ENCODE assay signal across 8 mouse cellular contexts in genomic region chr1:166429053-166429452, GRCm38 (mm10). TPM values are rescaled to one million over a fixed set of nuclear protein-coding genes. Genes with fewer than 3 reads are reported as not detected.
A peak's percentile ranks its signal among the peaks of the same experiment; 100 is the strongest.
DNase-seq lines count a peak whose midpoint lies in the region; ATAC-seq and TF ChIP-seq lines count a peak whose summit lies in the region.

No protein-coding gene starts in this region.

- TF ChIP-seq POLR2A in MEL (IDR thresholded peaks at IDR 0.05; ENCODE audit: control insufficient read depth in 1 of 2, insufficient read depth in 1 of 2, low read depth in 1 of 2, low read length in 2 of 2, poor library complexity in 1 of 2), result no peak

- H3K9me3 ChIP-seq in hindbrain, embryonic 11.5 days (ENCODE audit: control insufficient read depth, low read length), result no peaks in the 10 kb centered on the region
- no peaks in the 10 kb centered on the region for H3K9me3 ChIP-seq in hindbrain, embryonic 10.5 days
- no peaks in the 10 kb centered on the region for H3K9me3 ChIP-seq in MEL (replicated peaks; ENCODE audit: insufficient read depth, low read length)
- H3K9me3 ChIP-seq in embryonic facial prominence, embryonic 14.5 days (ENCODE audit: control insufficient read depth, low read length), result no peaks in the 10 kb centered on the region
- H3K9me3 ChIP-seq in liver, embryonic 14.5 days (ENCODE audit: control insufficient read depth, low read length), result no peaks in the 10 kb centered on the region

- ATAC-seq in hindbrain, embryonic 11.5 days (ENCODE audit: low FRiP score), result no peak
- no peak; the same call in 1 of the 2 replicates for ATAC-seq in embryonic facial prominence, embryonic 14.5 days (ENCODE audit: low read depth)
- ATAC-seq in liver, embryonic 14.5 days (ENCODE audit: insufficient read depth), result peak; percentile 38; the same call in 1 of the 2 replicates

- TF ChIP-seq RAD21 in MEL (IDR thresholded peaks at IDR 0.05; ENCODE audit: low read depth, low read length), result peak; percentile 93

- 79% methylated on average over 3 of the region's 3 CpGs for WGBS in hindbrain, embryonic 11.5 days
- WGBS in hindbrain, embryonic 10.5 days, result 78% methylated on average over 3 of the region's 3 CpGs
- WGBS in embryonic facial prominence, embryonic 14.5 days, result 60% methylated on average over 3 of the region's 3 CpGs
- 39% methylated on average over 3 of the region's 3 CpGs for WGBS in liver, embryonic 14.5 days (ENCODE audit: insufficient replicate concordance)

- no peak for TF ChIP-seq EP300 in MEL (IDR thresholded peaks at IDR 0.05; ENCODE audit: low read depth in 1 of 2, low read length in 2 of 2)
- no peak for TF ChIP-seq EP300 in liver, embryonic 14.5 days (IDR thresholded peaks at IDR 0.05; ENCODE audit: low read depth)

- H3K4me1 ChIP-seq in hindbrain, embryonic 11.5 days (replicated peaks; ENCODE audit: control insufficient read depth, insufficient read depth, low read length), result no peaks in the 10 kb centered on the region
- H3K4me1 ChIP-seq in hindbrain, embryonic 10.5 days (replicated peaks), result no peaks in the 10 kb centered on the region
- 0 out of 4 replicates have a peak, but pooled peaks cover 0 to 5% of the 10 kb centered on the region in 2 experiments for H3K4me1 ChIP-seq in MEL (ENCODE audit: control insufficient read depth in 1 of 2, insufficient read depth in 2 of 2, low read length in 2 of 2)
- no peaks in the 10 kb centered on the region for H3K4me1 ChIP-seq in embryonic facial prominence, embryonic 14.5 days (ENCODE audit: control insufficient read depth, insufficient read depth, low read length)
- H3K4me1 ChIP-seq in liver, embryonic 14.5 days (replicated peaks; ENCODE audit: control insufficient read depth in 2 of 2, insufficient read depth in 2 of 2, low read length in 1 of 2), result peaks cover 0 to 2% of the 10 kb centered on the region in 2 experiments; a peak in 1 of 4 replicates

- no peak overlapping the region for H3K9ac ChIP-seq in hindbrain, embryonic 11.5 days (ENCODE audit: low read depth, low read length)
- peak overlapping the region; percentile 49 for H3K9ac ChIP-seq in MEL (ENCODE audit: control insufficient read depth, low read depth, low read length, poor library complexity, severe bottlenecking)
- H3K9ac ChIP-seq in embryonic facial prominence, embryonic 14.5 days (ENCODE audit: low read depth, low read length), result no peak overlapping the region
- H3K9ac ChIP-seq in liver, embryonic 14.5 days (replicated peaks), result no peak overlapping the region

- no peaks in the 10 kb centered on the region for H3K79me2 ChIP-seq in MEL (ENCODE audit: control insufficient read depth, insufficient read depth, low read length, poor library complexity)

- no peak overlapping the region for H3K27ac ChIP-seq in hindbrain, embryonic 11.5 days (ENCODE audit: low read depth, low read length)
- H3K27ac ChIP-seq in hindbrain, embryonic 10.5 days, result no peak overlapping the region
- peak overlapping the region; percentile 50 for H3K27ac ChIP-seq in MEL (ENCODE audit: control insufficient read depth, low read depth, low read length)
- no peak overlapping the region for H3K27ac ChIP-seq in embryonic facial prominence, embryonic 14.5 days (replicated peaks; ENCODE audit: low read depth, low read length)
- no peak overlapping the region for H3K27ac ChIP-seq in liver, embryonic 14.5 days

- no peaks in the 10 kb centered on the region for H3K36me3 ChIP-seq in hindbrain, embryonic 11.5 days (ENCODE audit: control insufficient read depth, insufficient read depth, low read length)
- H3K36me3 ChIP-seq in hindbrain, embryonic 10.5 days, result no peaks in the 10 kb centered on the region
- H3K36me3 ChIP-seq in MEL (ENCODE audit: control insufficient read depth in 1 of 2, insufficient read depth in 2 of 2, low read length in 2 of 2), result peaks cover 0 to 2% of the 10 kb centered on the region in 2 experiments; a peak in 1 of 4 replicates
- H3K36me3 ChIP-seq in embryonic facial prominence, embryonic 14.5 days (ENCODE audit: control insufficient read depth, insufficient read depth, low read length), result no peaks in the 10 kb centered on the region
- no peaks in the 10 kb centered on the region for H3K36me3 ChIP-seq in liver, embryonic 14.5 days (replicated peaks; ENCODE audit: control insufficient read depth, insufficient read depth, low read depth)

- H3K4me3 ChIP-seq in hindbrain, embryonic 11.5 days (ENCODE audit: low read depth, low read length), result no peak overlapping the region
- no peak overlapping the region for H3K4me3 ChIP-seq in hindbrain, embryonic 10.5 days
- H3K4me3 ChIP-seq in MEL (ENCODE audit: control insufficient read depth in 1 of 2, insufficient read depth in 1 of 2, low read depth in 2 of 2, low read length in 2 of 2), result peak overlapping the region; percentile 26 to 44; a peak in 2 of 4 replicates
- no peak overlapping the region for H3K4me3 ChIP-seq in embryonic facial prominence, embryonic 14.5 days (ENCODE audit: low read depth, low read length)
- H3K4me3 ChIP-seq in liver, embryonic 14.5 days (ENCODE audit: insufficient read depth in 1 of 2, low read depth in 2 of 2, low read length in 2 of 2), result no peak overlapping the region

- TF ChIP-seq CTCF in MEL (IDR thresholded peaks at IDR 0.05 in 2 of 3, conservative IDR thresholded peaks at IDR 0.05 in 1 of 3; ENCODE audit: control insufficient read depth in 1 of 3, insufficient read depth in 1 of 3, low read depth in 2 of 3, low read length in 3 of 3, poor library complexity in 1 of 3, severe bottlenecking in 1 of 3), result peak in 2 of 3 experiments; percentile 26 to 90; a peak in 3 of 6 replicates
- peak; percentile 35 for TF ChIP-seq CTCF in liver, embryonic 14.5 days (IDR thresholded peaks at IDR 0.05; ENCODE audit: low read depth)

- peak; percentile 26 for DNase-seq in hindbrain, embryonic 11.5 days (ENCODE audit: low spot score)
- no peak for DNase-seq in hindbrain, embryonic 10.5 days (ENCODE audit: low spot score)
- DNase-seq in MEL (ENCODE audit: low read depth, low spot score), result peak; percentile 79
- DNase-seq in embryonic facial prominence, embryonic 14.5 days (ENCODE audit: low spot score), result peak; percentile 62
- no peak for DNase-seq in liver, embryonic 14.5 days (ENCODE audit: low read depth in 3 of 3, low spot score in 3 of 3)
- DNase-seq in urinary bladder, adult 2 months (ENCODE audit: low spot score), result no peak
- no peak for DNase-seq in ovary, postnatal 36 days (ENCODE audit: low spot score)
- no peak for DNase-seq in urinary bladder, postnatal 14 days (ENCODE audit: low spot score)

- H3K4me2 ChIP-seq in hindbrain, embryonic 11.5 days (replicated peaks; ENCODE audit: low read depth, low read length), result no peak overlapping the region
- no peak overlapping the region for H3K4me2 ChIP-seq in embryonic facial prominence, embryonic 14.5 days (ENCODE audit: low read depth, low read length)
- peak overlapping the region; percentile 13; the same call in 1 of the 2 replicates for H3K4me2 ChIP-seq in liver, embryonic 14.5 days (ENCODE audit: low read depth)

- H3K27me3 ChIP-seq in hindbrain, embryonic 11.5 days (ENCODE audit: control insufficient read depth, insufficient read depth, low read length), result no peaks in the 10 kb centered on the region
- no peaks in the 10 kb centered on the region for H3K27me3 ChIP-seq in hindbrain, embryonic 10.5 days (ENCODE audit: insufficient read depth, poor library complexity, severe bottlenecking)
- H3K27me3 ChIP-seq in MEL (ENCODE audit: control insufficient read depth in 1 of 2, insufficient read depth in 2 of 2, low read length in 2 of 2), result no peaks in the 10 kb centered on the region
- H3K27me3 ChIP-seq in embryonic facial prominence, embryonic 14.5 days (replicated peaks; ENCODE audit: control insufficient read depth, insufficient read depth, low read length), result no peaks in the 10 kb centered on the region
- no peaks in the 10 kb centered on the region for H3K27me3 ChIP-seq in liver, embryonic 14.5 days (ENCODE audit: control insufficient read depth, insufficient read depth, low read length)

TF ChIP-seq in MEL, 35 proteins besides CTCF, POLR2A, EP300 and RAD21 (continues in another document):
- TF ChIP-seq MAX (IDR thresholded peaks at IDR 0.05; ENCODE audit: low read length) (peak; percentile 84), NRF1 (IDR thresholded peaks at IDR 0.05; ENCODE audit: insufficient read depth, low read depth, low read length, poor library complexity, severe bottlenecking) (no peak), POLR2AphosphoS5 (IDR thresholded peaks at IDR 0.05; ENCODE audit: borderline replicate concordance, low read depth, low read length) (no peak), ZNF384 (IDR thresholded peaks at IDR 0.05; ENCODE audit: low read depth, low read length) (no peak), USF1 (IDR thresholded peaks at IDR 0.05; ENCODE audit: low read depth, low read length) (peak; percentile 47; the same call in 1 of the 2 replicates), TBP (IDR thresholded peaks at IDR 0.05; ENCODE audit: low read depth, low read length) (no peak), HCFC1 (IDR thresholded peaks at IDR 0.05; ENCODE audit: low read depth, low read length) (no peak), JUND (IDR thresholded peaks at IDR 0.05; ENCODE audit: low read depth, low read length) (no peak)

RNA-seq across cellular contexts. Expression of gene Pogk, which starts 19.4 kb away (rescaled TPM):
- polyA plus RNA-seq in hindbrain, embryonic 11.5 days (2014; fragmentation: Nextera tagmentation; extraction: Ambion mirVana), result 33.3 and 39.0 TPM in 2 replicates
- 27.7 and 33.2 TPM in 2 replicates for polyA plus RNA-seq in hindbrain, embryonic 10.5 days (2016; fragmentation: Nextera tagmentation; extraction: Ambion mirVana)
- 11.7 and 14.1 TPM in 2 replicates for total RNA-seq in MEL (2012; rRNA removed)
- 10 to 100 TPM in 1 of 2 experiments, not detected in 1; 11.5 TPM for polyA plus RNA-seq in MEL (2012; ENCODE audit: insufficient read depth in 1 of 2, insufficient read length in 2 of 2, low read depth in 1 of 2, low replicate concordance in 2 of 2, missing spikeins in 1 of 2)
- polyA plus RNA-seq in embryonic facial prominence, embryonic 14.5 days (2014; fragmentation: Nextera tagmentation; extraction: Ambion mirVana), result 17.3 and 19.0 TPM in 2 replicates
- 0.71 and 1.1 TPM in 2 replicates for polyA plus RNA-seq in liver, embryonic 14.5 days (2012; rRNA removed)
- 0.61 and 0.63 TPM in 2 replicates for polyA plus RNA-seq in liver, embryonic 14.5 days (2014; fragmentation: Nextera tagmentation; extraction: Ambion mirVana)
- 10.4 and 10.5 TPM in 2 replicates for polyA plus RNA-seq in urinary bladder, adult 2 months (2012; rRNA removed)

RNA-seq across cellular contexts. Expression of gene Tada1, which starts 50.2 kb away (rescaled TPM):
- polyA plus RNA-seq in hindbrain, embryonic 11.5 days (2014; fragmentation: Nextera tagmentation; extraction: Ambion mirVana), result 70.0 and 74.9 TPM in 2 replicates
- polyA plus RNA-seq in hindbrain, embryonic 10.5 days (2016; fragmentation: Nextera tagmentation; extraction: Ambion mirVana), result 58.7 and 60.3 TPM in 2 replicates
- 34.0 and 36.8 TPM in 2 replicates for total RNA-seq in MEL (2012; rRNA removed)
- 10 to 100 TPM in 1 of 2 experiments, not detected in 1; 36.7 TPM for polyA plus RNA-seq in MEL (2012; ENCODE audit: insufficient read depth in 1 of 2, insufficient read length in 2 of 2, low read depth in 1 of 2, low replicate concordance in 2 of 2, missing spikeins in 1 of 2)
- 50.9 and 57.2 TPM in 2 replicates for polyA plus RNA-seq in embryonic facial prominence, embryonic 14.5 days (2014; fragmentation: Nextera tagmentation; extraction: Ambion mirVana)
- polyA plus RNA-seq in liver, embryonic 14.5 days (2012; rRNA removed), result 11.0 and 13.7 TPM in 2 replicates
- 21.7 and 23.0 TPM in 2 replicates for polyA plus RNA-seq in liver, embryonic 14.5 days (2014; fragmentation: Nextera tagmentation; extraction: Ambion mirVana)
- 20.7 and 24.5 TPM in 2 replicates for polyA plus RNA-seq in urinary bladder, adult 2 months (2012; rRNA removed)

Comparison
In these comparisons a context has a peak if more than half of its experiments do, and no peak if none do; other contexts are left out.
1. DNase-seq: peak in hindbrain, embryonic 11.5 days (single experiment), MEL (single experiment) and embryonic facial prominence, embryonic 14.5 days (single experiment); none in hindbrain, embryonic 10.5 days (single experiment), liver, embryonic 14.5 days (0 of 3), urinary bladder, adult 2 months (single experiment), ovary, postnatal 36 days (single experiment) and urinary bladder, postnatal 14 days (single experiment).
2. H3K4me3 ChIP-seq: peak in MEL (2 of 2); none in hindbrain, embryonic 11.5 days (single experiment), hindbrain, embryonic 10.5 days (single experiment), embryonic facial prominence, embryonic 14.5 days (single experiment) and liver, embryonic 14.5 days (0 of 2).